Mouse (Mus musculus): ENCODE results near the gene Mmp10.

DNA sequence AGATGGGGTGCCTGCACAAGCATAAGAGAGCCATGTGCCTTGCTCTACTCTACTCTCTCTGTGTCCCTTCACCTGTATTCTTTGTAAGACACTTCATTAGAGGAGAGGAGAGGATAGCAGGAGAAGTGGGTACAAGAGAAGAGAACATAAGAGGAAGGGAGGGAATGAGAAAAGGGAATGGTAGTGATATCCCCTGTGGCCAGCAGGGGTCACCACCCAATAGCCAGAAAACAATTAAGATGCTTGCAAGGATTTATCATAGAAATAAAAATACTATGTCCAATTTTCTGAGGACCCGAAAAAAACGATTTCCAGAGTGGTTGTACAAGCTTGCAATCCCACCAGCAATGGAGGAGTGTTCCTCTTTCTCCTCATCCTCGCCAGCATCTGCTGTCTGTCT lies 52.2 kb downstream of the Mmp10 start:
- no peak for TF ChIP-seq POLR2A (IDR thresholded peaks at IDR 0.05; ENCODE audit: insufficient read depth, low read depth, low read length)
- TF ChIP-seq CTCF (IDR thresholded peaks at IDR 0.05; ENCODE audit: insufficient read depth, low read depth, low read length) = no peak
